Mouse (Mus musculus) gastrocnemius, postnatal 10 days (tissue): ENCODE measurements around the gene Troap. TPM values are rescaled to one million over a fixed set of nuclear protein-coding genes. Genes with fewer than 3 reads are reported as not detected.

ENCODE experiments used
- DNase-seq: peaks from one replicate; pipeline ENCODE4 v3.0.0; 2021; ENCODE audit warnings: mixed read lengths
- total RNA-seq, 2 experiments: library from RNA; stranded (reverse); gene quantifications; 2 replicates each; pipeline ENCODE4 v1.2.3; 2021

Gene Troap
- total RNA-seq, 2 experiments from 2014 or later: 2.5 to 4.6 TPM

DNA sequence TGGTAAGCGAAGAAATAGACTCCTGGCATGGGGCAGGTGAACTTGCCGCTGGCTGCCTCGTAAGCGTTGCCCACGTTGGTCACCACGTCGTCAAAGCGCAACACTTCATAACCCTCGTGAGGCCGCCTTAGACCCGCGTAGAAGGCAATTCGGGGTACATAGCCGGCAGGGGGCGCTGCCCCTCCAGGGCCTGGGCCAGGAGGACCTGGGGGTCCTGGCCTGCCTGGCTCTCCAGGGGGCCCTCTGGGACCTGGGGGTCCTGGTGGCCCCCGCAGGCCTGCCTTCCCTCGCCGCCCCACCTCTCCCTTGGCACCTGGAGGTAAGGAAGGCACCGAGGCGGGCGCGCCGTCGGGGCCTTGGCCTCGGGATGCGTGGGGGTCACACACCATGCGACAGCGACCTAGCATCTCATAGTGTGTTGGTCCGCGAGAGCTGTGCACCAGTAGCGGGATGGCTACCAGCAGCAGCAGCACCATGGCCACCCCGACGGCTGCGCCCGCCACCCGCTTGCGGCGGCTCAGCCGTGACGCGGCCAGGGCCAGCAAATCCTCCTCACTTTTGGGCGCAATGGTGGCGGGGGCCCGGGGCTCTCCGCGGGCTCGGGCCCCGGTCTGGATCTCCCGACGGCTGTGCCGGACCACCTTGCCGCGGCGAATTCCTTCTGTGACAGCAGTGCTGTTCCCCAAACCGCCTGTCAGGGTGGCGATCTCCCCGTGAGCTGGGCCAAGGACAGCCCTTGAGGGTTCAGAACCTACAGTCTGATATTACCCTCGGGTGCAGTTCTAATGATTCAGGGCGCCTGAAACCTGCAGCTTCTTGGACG is 13.1 kb downstream of the Troap start, which contains the start of gene C1ql4:
Gene C1ql4 (minus strand): TSS at position 565 of the 823 bp plus-strand sequence.
- peak; percentile 60 for DNase-seq

DNA sequence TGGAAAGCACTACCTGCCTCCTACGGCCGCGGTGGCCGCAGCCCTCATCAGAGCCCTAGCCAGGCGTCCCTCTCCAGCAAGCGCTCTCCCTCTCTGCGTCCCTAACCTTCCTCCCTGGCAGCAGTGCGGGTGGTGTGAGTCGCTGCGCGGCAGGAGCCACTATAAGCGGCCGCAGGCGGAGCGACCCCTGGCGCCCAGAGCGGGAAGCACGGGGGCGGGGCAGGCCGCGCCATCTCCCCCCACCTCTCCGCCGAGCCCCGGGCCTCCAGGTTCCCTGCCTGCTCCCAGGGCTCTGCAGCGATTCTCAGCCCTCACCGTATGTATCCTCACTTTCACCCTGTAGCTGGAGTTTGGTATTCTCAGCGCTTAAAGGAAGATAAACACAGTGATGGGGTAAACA is 13.9 kb downstream of the Troap start:
- DNase-seq: peak; percentile 90

DNA sequence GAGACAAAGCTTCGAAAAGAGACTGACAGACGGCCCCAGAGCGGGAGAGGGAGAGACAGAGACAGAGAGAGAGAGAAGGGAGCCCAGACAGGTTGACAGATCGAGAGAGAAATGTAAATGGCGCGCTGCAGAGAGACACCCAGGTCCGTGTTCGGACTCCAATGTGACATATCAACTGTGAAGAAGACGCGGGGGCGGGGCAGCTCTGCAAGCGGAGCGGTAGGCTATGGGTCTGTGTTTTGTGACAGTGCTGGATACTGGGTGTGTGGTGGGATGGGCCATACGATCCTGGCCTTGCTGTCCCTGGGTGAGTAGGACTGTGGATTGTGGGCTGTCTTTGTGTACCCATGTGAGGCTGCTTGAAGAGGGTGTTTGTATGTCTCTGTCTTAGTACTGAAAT is 14.7 kb downstream of the Troap start:
- no peak for DNase-seq

DNA sequence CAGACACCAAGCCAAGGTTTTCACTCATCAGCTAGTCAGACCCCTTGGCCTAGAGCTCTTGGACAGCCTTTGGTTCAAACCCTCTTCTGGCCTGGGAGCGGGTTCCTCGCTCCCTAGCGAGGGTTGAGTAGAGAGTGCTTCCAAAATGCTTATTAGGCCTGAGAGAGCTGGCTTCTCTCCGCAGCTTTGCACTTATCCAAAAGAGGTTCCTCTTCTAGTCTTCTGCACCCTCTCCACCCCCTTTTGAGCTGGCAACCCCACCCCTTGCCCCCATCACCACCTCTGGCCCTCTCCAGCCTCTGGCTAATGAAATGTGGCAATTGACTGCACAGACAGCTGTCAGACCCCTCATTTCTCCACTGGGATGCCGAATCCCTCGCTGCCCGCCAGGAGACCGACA is 18.5 kb downstream of the Troap start, which contains the start of gene Dnajc22:
Gene Dnajc22 (plus strand): TSS at position 301 of the 400 bp plus-strand sequence.
- no peak for DNase-seq

DNA sequence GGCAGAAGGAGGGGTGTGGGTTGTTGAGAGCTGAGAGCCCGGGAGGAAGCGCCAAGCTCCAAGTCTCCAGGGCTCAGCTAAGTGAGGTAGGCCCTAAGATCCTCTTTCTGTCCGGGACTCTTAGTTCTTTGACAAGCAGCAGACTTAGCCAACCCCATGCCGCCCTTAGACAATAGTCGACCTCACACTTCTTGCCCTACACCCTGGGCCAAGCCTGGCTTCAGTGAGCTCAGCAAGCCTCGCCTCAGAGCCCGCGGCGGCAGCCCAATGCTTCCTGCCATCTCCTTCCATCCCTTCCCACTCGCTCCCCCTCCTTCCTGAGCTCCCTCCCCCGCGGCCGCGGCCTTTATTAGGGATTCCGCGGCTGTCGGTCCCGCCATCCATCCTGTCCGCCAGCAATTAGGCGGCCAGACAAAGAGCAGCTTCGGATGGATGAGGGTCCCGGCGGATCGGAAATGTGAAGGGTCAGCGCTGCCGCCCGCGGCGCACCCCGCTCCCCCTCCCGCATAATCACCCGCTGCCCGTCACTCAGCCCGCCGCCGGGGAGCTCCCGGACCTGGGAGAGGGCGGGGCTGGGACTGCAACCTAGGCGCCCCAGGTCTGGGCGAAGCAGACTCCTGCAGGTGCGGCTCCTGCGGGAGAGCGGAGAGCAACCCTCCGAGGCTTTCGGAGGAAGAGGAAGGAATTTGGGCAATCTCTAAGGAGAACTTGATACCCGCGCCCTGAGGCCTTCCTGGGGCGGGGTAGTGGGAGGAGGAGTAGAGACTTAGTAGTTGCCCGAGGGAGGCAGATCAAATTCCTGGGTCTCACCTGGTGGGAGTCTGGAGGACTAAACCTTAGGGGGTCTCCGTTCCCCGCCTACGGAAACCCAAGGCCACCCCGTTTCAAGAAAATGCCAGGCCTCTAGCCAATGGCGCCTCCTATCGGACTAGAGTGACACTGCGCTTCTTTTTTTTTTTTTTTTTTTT is 19.2 kb downstream of the Troap start:
- DNase-seq: peak; percentile 34

DNA sequence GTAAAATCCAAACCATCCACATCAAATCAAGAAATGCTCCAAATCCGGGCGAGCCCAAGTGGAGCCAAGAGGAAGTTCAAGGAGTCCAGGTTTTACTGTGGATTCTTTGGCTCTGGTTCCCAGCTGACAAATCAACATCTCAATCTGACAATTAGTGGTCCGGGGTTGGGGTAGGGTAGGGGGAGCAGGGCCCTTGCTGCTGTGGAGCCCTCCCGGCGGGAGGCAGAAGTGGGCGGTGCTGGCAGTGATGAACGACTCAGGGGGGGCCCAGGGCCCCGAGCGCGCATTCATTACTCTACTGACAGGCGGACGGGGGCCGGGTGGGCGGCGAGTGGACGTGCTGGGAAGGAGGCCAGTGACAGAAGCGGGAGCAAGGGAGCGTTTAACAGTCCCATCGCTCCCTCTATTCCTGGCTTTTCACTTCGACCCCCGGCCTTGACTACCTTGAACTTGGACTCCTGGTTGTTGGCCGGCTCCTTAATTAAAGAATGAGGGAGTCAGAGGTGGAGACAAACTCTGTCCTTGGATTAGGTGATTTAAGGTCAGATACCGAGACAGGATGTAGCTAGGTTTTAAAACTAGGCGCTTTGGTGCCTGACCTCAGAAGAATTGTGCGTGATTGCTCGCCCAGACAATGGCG is 20.4 kb downstream of the Troap start:
- no peak for DNase-seq

DNA sequence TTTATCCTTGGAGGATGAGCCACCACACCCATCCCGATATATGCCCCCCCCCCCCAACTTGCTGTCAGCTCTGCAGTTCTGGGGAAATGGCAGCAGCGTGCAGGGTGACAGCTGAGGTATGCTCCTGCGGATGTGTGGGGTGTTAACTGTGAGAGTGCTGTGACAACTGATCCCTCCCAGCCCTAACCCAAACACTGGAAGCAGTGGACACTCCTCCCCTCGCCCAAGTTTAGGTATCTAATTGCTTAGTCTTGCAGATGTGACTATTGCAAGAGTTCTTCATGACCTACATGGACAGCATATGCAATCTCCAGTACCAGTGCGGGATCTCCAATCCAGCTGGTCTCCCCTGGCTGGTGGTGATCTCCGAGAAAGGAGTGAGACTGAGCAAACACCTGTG is 21.0 kb downstream of the Troap start:
- no peak for DNase-seq

DNA sequence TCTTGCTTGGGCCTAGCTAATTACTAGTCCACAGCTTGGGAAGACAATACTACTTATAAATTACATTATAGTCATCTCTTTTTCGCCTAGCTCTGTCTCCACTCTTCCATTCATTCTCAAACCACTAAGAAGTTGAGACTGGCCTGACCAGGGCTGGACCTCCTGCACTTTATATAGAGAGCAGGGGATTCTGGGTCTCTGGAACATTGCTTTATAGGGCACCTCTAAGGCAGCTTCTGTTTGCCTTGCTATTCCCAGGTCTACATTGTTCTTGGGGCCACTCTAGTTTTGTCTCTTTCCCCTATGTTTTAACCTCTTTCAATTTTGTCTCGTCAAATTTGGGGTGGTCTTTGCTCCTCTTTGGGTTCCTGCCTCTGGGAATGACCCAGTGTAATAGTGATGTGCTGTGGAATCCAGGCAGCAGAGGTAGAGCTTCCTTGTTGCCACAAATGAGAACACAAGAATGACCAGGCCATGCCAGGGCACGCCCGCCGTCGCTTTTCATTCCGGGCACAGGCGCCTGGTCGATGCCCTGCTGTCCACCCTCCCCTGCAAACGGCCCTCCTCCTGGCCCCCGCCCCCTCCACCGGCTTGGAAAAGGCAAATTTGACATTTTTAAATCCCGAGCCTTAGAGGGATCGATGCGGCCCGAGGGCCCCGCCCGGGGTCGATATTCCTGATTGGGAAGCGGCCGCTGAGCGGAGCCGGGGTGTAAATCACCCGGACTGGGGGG is 21.9 kb downstream of the Troap start:
- DNase-seq: no peak

DNA sequence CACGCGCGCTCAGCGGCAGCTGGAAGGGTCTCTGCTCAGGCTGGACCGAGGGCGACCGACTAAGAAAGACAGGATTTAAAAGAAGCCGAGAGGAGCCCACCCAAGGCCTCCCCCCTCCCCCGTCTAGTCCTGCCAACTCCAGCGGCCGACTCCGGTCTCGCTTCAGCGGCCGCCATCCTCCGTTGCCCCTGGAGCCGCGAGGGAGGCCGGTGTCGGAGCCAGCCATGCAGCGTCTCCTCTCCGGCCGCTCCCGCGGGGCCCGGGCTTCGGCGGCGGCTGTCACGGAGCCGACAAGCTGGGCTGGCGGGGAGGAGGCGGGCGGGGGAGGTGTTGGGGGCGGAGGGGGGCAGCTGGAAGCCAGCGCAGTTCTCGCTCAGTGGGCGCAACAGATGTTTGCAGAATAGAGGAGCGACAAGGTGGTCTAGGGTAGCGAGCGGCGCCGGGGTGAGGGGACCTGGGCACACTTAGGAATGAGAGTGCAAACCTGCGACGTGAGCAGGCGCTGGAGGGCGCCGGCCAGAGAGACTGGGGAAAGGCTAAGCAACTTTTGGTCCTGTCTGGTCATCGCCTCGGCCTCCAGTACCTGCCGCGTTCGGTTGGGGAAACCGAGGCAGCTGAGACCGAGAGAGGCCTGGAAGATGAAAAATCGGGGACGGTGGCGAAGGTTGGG is 22.6 kb downstream of the Troap start:
- peak; percentile 36 for DNase-seq

DNA sequence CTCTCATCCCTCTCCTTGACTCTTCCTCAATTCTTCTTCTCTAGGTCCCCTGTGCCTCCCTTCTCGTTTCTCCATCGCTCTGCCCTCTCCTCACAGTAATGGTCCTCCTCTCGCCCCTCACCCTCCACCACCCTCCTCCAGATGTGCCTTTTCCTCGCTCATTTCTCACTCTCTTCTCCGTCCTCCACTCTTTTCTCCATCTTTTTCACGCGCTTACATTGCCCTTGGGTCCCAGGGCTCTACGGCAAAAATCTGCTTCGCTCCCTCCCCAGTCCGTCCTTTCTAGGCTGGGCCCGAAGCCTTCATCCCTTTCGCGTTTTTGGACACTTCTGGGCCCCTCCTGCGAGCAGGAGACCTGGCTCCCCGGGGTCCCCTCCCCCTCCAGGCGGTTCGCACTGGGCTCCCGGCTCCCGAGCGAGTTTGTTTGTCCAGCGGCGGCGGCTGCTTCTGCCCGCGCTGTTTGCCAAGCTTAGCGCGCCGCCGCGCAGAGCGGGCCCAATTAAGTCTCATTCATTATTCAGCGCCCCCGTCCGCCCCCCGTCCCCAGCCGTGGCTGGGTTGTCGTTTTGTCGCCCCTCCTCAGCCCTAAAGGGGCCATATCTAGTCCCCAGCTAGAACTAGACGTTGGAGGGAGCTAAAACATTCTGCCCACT is 23.6 kb downstream of the Troap start:
- peak; percentile 37 for DNase-seq

DNA sequence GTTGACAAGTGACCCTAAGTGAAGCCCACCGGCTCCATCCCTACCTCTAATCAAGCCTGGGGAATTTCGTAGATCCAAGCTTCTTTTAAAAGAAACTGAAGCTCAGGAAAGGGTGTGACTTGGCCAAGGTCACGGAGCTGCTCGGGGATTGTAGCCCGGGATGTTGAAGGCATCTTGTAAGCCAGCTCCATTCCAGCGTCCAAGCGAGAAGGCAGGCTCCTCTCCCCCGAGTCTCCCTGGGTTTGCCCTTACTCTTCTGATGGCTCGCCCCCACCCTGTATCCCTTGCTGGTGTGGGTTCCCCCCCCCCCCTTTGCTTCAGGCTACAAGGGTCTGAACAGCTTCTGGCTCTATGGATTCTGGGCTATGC is 24.1 kb downstream of the Troap start:
- no peak for DNase-seq

DNA sequence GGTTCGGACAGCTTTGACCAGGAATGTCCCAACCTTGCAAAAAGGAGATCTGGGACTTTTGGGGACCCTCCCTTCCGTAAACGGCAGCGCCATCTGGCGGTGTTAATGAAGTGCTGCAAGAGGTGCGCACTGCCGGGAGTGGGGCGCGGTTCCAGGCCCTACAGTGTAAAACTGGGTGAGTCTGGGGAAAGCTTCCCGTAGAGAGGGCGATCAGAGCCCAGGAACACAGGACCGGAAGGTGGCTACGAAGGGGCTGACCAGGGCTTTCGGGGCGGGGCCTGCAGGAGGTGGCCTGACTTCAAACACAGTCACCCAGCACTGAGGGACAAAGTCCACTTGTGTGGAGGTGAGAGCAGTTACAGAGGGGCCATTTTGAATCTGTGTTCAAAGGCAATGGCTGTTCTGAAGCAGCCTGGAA is 24.8 kb downstream of the Troap start:
- DNase-seq: peak; percentile 71

DNA sequence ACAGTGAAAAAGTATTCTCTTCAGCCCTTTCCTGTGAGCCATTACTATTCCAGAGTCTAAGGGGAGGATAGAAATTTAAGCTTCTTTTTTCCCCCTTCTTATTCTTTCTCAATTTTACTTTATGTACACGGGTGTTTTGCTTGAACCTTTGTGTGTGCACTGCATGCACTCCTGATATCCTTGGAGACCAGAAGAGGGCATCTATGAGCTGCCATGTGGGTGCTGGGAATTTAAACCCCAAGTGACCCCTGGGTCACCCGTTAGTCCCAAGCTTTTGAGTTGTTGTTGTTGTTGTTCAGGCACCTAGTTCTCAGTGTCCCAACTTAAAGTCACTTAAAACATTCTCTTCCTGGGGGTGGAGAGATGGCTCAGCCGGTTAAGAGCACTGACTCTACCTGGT is 25.6 kb downstream of the Troap start:
- DNase-seq: no peak

DNA sequence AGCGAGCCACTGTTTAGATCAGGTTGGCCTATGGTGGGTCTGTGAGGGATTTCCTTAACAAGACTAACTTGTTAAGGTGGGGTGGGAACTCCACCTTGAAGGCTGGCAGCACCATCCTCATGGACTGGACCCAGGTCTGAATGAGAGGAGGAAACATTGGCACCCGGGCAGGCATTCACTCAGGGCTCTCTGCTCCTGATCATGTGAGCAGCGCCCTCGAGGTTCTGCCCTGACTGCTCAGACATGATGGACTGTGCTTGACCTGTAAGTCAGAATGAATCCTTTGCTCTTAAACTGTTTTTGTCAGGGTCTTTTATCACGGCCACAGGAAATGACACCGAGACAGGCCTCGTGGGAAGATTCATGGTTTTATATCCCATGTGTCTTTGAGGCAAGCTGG is 30.9 kb downstream of the Troap start:
- no peak for DNase-seq

DNA sequence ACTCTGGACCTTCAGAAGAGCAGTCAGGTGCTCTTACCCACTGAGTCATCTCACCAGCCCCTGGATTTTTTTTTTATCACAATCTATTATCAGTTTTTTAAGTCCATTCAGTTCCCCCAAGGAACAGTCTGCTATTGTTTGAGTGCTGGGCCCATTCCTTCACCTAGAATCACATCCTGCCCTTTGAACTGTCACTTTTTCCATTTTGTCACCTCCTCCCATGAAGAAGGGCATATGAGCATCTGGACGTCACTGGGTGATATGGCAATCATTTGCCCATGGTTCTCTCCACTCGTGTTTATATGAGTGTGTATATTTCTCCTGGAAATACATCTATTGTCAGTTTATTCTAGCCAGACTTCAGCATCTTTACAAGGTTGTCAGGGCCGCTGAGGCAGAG is 33.5 kb downstream of the Troap start:
- no peak for DNase-seq

DNA sequence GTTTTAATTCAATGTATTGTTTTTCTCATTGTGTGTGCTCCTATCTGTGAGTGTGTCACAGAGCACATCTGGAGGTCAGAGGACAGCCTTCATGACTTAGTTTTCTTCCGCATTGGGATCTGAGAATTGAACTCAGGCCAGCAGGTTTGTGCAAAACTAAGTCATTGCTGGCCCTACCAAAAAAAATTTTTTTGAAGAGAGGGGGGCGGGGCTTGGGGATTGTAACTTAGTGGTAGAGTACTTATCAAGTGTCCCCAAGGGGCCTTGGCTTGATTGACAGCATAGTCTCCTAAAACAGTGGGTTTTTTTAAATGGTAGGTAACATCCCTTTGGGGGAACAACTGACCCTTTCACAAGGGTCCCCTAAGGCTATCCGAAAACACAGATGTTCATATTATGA is 36.8 kb downstream of the Troap start:
- DNase-seq: no peak

DNA sequence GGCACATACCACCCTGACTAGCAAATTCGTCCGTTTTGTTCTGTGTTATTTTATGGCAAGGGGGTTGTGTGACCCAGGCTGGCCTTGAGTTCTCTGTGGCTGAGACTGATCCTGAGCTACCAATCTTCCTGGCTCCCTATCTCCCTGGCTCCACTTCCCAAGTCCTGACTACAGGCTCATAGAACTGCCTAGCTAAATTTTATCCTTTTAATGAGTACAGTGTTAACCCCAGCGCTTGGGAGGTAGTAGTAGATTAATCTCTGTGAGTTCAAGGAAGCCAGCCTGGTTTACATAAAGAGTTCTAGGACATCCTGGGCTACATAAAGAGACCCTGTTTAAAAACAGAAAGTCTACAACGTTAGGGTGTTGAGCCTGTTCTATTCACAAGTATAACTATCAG is 37.4 kb downstream of the Troap start:
- no peak for DNase-seq

DNA sequence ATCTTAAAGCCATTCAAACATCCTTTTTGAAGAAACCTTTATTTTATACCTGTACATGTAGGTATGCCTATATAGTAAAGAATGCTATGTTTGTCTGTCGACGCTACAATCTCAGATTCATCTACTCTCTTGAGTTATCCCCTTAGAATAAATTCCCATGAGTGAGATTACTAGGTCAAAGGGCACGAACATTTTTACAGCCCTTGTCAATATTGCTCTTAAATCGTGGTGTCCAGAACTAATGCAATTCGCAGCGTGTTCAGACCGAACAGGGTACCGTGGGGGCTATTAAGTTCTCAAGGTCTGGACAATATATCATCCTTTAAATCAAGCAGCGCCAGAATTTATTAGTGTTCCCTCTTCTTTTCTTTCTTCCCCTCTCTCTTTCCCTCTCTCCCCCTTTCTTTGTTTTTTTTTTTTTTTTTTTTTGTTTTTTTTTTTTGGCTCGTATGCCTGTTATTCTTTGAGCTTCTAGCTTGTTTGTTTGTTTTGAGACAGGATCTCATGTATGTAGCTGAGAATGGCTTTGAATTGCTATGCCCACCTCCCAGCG is 38.5 kb downstream of the Troap start:
- no peak for DNase-seq

DNA sequence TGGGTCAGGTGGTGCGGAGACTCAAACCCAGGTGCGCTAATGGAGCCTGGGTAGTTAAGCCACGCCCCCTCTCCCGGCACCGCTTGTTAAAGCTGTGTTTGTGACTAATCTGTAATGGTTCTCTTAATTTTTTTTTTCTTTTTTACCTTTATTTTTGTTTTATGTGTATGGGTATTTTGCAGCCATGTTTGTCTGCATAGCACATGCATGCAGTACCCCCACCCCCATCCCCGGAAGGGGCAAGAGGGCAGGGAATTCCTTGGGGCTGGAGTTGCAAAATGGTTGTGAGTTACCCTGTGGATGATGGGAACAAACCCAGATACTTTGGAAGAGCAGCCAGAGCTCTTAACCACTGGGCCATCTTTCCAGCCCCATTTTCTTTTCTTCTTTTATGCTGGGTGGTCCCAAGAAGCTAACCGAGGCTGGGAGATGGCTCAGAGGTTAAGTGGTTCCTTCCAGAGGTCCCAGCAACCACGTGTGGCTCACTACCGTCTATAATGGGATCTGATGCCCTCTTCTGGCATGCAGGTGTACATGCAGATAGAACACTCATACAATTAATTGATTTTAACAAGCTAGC is 39.1 kb downstream of the Troap start:
- DNase-seq: no peak
